Mouse (Mus musculus): ENCODE results near the gene Egr2. TPM values are rescaled to one million over a fixed set of nuclear protein-coding genes. Genes with fewer than 3 reads are reported as not detected.

The Egr2 gene
- total and polyA plus RNA-seq, 3 experiments = 1.0 to 4.7 (median 3.1) TPM

GRCm38 (mm10) chr10:67564509-67564908 is 29.2 kb downstream of the Egr2 start:
- dilution Hi-C loops (cut with MboI; ENCODE audit: extremely low pct_ligation_motif_present, extremely low pct_unique_long_range_greater_than_20kb, low sequenced_read_pairs) = no loop called here
- in situ Hi-C loops (cut with MboI; ENCODE audit: low pct_ligation_motif_present, low pct_unique_long_range_greater_than_20kb, low sequenced_read_pairs) = no loop called here
- Histone ChIP-seq H3K9me3 (replicated peaks; ENCODE audit: low read length) (no peaks in the 10 kb centered on the region), H3K27ac (ENCODE audit: insufficient read depth, low read depth) (peak overlapping the region; percentile 3; the same call in 1 of the 2 replicates), H3K4me1 (ENCODE audit: control insufficient read depth in 1 of 2, insufficient read depth in 2 of 2) (peaks cover 11 to 43% of the 10 kb centered on the region in 2 experiments), H3K4me3 (replicated peaks in 1 of 3; ENCODE audit: low read depth in 2 of 3, low read length in 2 of 3, poor library complexity in 1 of 3) (no peak overlapping the region), H3K79me2 (replicated peaks; ENCODE audit: control insufficient read depth, extremely low read depth, insufficient read depth, poor library complexity, severe bottlenecking) (no peaks in the 10 kb centered on the region), H3K9ac (ENCODE audit: insufficient read depth, low read depth) (no peak overlapping the region), H3K27me3 (replicated peaks) (no peaks in the 10 kb centered on the region), H3K4me2 (ENCODE audit: insufficient read depth, low read depth, poor library complexity, severe bottlenecking) (no peak overlapping the region), H3K36me3 (replicated peaks in 1 of 2; ENCODE audit: control insufficient read depth in 1 of 2, insufficient read depth in 1 of 2, low read length in 1 of 2) (no peaks in the 10 kb centered on the region)
- peak; percentile 75 for DNase-seq (ENCODE audit: extremely low read depth)
- TF ChIP-seq ELF1 (IDR thresholded peaks at IDR 0.05; ENCODE audit: low read depth, low read length) = no peak
- no peak for TF ChIP-seq USF1 (IDR thresholded peaks at IDR 0.05; ENCODE audit: low read depth, low read length)
- peak; percentile 63 for TF ChIP-seq JUN (IDR thresholded peaks at IDR 0.05; ENCODE audit: insufficient read depth, low read depth, low read length)
- no peak for TF ChIP-seq TBP (conservative IDR thresholded peaks at IDR 0.05; ENCODE audit: low read depth, low read length)
- no peak for TF ChIP-seq BHLHE40 (IDR thresholded peaks at IDR 0.05; ENCODE audit: low read depth, low read length)
- peak; percentile 58 for TF ChIP-seq ETS1 (conservative IDR thresholded peaks at IDR 0.05; ENCODE audit: low read depth, low read length)
- no peak for TF ChIP-seq RAD21 (IDR thresholded peaks at IDR 0.05; ENCODE audit: low read depth, low read length)
- TF ChIP-seq NELFE (IDR thresholded peaks at IDR 0.05; ENCODE audit: low read depth, low read length) = no peak
- no peak for TF ChIP-seq ZKSCAN1 (IDR thresholded peaks at IDR 0.05; ENCODE audit: borderline replicate concordance, low read depth, low read length)
- TF ChIP-seq UBTF (IDR thresholded peaks at IDR 0.05; ENCODE audit: low read depth, low read length) = no peak
- no peak for TF ChIP-seq POLR2AphosphoS2 (IDR thresholded peaks at IDR 0.05; ENCODE audit: low read depth, low read length)
- no peak for TF ChIP-seq MAX (IDR thresholded peaks at IDR 0.05; ENCODE audit: low read length)
- no peak for TF ChIP-seq KAT2A (IDR thresholded peaks at IDR 0.05; ENCODE audit: insufficient replicate concordance, low read length)
- no peak for TF ChIP-seq CTCF (conservative IDR thresholded peaks at IDR 0.05 in 1 of 2, IDR thresholded peaks at IDR 0.05 in 1 of 2; ENCODE audit: low read depth in 2 of 2, low read length in 2 of 2)
- TF ChIP-seq MEF2A (IDR thresholded peaks at IDR 0.05; ENCODE audit: borderline replicate concordance, low read depth, low read length) = no peak
- peak; percentile 77 for TF ChIP-seq JUND (conservative IDR thresholded peaks at IDR 0.05; ENCODE audit: low read depth, low read length)
- TF ChIP-seq ZNF384 (IDR thresholded peaks at IDR 0.05; ENCODE audit: low read depth, low read length) = no peak
- TF ChIP-seq MAFK (IDR thresholded peaks at IDR 0.05; ENCODE audit: insufficient replicate concordance, low read length) = no peak
- TF ChIP-seq GABPA (IDR thresholded peaks at IDR 0.05; ENCODE audit: insufficient replicate concordance, low read depth, low read length) = no peak
- no peak for TF ChIP-seq ZMIZ1 (IDR thresholded peaks at IDR 0.05; ENCODE audit: low read depth, low read length)
- TF ChIP-seq PAX5 (IDR thresholded peaks at IDR 0.05; ENCODE audit: low read length) = no peak
- peak; percentile 83 for TF ChIP-seq EP300 (IDR thresholded peaks at IDR 0.05; ENCODE audit: low read length)
- TF ChIP-seq RCOR1 (conservative IDR thresholded peaks at IDR 0.05; ENCODE audit: low read depth, low read length) = no peak
- no peak for TF ChIP-seq MXI1 (IDR thresholded peaks at IDR 0.05; ENCODE audit: low read depth, low read length)
- peak; percentile 23; the same call in 1 of the 2 replicates for TF ChIP-seq POLR2A (IDR thresholded peaks at IDR 0.05; ENCODE audit: low read depth, low read length)
- TF ChIP-seq USF2 (conservative IDR thresholded peaks at IDR 0.05; ENCODE audit: low read depth, low read length) = no peak
- TF ChIP-seq HCFC1 (IDR thresholded peaks at IDR 0.05; ENCODE audit: low read depth, low read length) = no peak
- no peak for TF ChIP-seq NRF1 (IDR thresholded peaks at IDR 0.05; ENCODE audit: low read depth, low read length)
- no peak for TF ChIP-seq TCF12 (IDR thresholded peaks at IDR 0.05; ENCODE audit: low read depth, low read length)
- no peak for TF ChIP-seq ZC3H11A (IDR thresholded peaks at IDR 0.05; ENCODE audit: low read depth, low read length)
- no peak for TF ChIP-seq E2F4 (IDR thresholded peaks at IDR 0.05; ENCODE audit: insufficient replicate concordance, low read depth, low read length)
- TF ChIP-seq MAZ (IDR thresholded peaks at IDR 0.05; ENCODE audit: low read depth, low read length) = no peak
- no peak; the same call in 1 of the 2 replicates for TF ChIP-seq SMC3 (IDR thresholded peaks at IDR 0.05; ENCODE audit: low read depth, low read length)
- no peak for TF ChIP-seq CHD1 (IDR thresholded peaks at IDR 0.05; ENCODE audit: low read depth, low read length)
- no peak for TF ChIP-seq SIN3A (IDR thresholded peaks at IDR 0.05; ENCODE audit: low read length)
- TF ChIP-seq IRF4 (IDR thresholded peaks at IDR 0.05; ENCODE audit: low read depth, low read length) = peak; percentile 75
- no peak for TF ChIP-seq CHD2 (IDR thresholded peaks at IDR 0.05; ENCODE audit: low read length)
- TF ChIP-seq MYC (IDR thresholded peaks at IDR 0.05; ENCODE audit: low read depth, low read length) = no peak
